Mouse (Mus musculus): ENCODE measurements around the gene Sp6.

GRCm38 (mm10) chr11:97074235-97074634, 61.0 kb downstream of the Sp6 start:
- TF ChIP-seq POLR2A (IDR thresholded peaks at IDR 0.05; ENCODE audit: insufficient read depth, low read depth, low read length) (no peak), CTCF (IDR thresholded peaks at IDR 0.05) (no peak)

All from heart, adult 2 months (tissue).